Mouse (Mus musculus): ENCODE data around the gene Vmn1r7.
"Not testable (repeated sequence)": the region's sequence is repeated elsewhere in the genome, so short reads cannot be mapped to it uniquely, and the experiment has no call there.

Gene Vmn1r7

DNA sequence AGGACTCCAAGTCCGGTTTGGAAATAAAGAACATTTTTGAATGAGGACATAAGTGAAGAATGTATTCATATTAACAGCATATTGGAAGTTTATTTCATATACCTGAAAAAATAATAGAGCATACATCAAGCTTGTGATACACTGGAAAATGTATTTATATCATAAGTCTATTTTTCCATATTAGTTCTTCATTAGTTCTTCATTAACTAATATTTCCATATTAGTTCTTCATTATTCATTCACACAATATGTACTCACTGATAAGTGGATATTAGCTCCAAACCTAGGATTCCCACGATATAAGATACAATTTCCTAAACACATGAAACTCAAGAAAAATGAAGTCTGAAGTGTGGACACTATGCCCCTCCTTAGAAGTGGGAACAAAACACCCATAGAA, at the start of gene Vmn1r7:
Vmn1r7 (minus strand) TSS at position 101 of the 400 bp plus-strand sequence.
- not testable (repeated sequence) for DNase-seq (ENCODE audit: low read depth in 1 of 2, low spot score in 2 of 2)

DNA sequence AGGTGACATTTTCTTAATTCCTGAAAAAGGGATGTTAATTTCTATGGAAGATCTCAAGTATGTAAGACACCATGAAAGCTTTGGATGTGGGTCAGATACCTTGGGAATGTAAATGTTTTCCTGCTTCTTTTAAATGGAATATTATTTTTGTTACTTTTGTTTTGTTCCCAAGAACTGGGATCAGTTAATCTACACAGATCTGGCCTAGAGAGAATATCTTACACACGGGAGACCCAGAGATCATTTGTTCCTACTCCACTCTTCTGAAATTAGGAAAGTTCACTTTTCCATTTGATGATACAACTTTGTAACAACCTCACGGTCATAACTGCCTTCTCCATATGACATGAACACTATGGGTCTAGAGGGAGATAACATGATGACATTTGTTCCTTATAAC, 41.4 kb upstream of the Vmn1r7 start, which contains the start of gene Vmn1r9:
Vmn1r9 (plus strand) TSS at position 301 of the 400 bp plus-strand sequence.
- DNase-seq (ENCODE audit: low read depth in 1 of 2, low spot score in 2 of 2) = no peak

DNA sequence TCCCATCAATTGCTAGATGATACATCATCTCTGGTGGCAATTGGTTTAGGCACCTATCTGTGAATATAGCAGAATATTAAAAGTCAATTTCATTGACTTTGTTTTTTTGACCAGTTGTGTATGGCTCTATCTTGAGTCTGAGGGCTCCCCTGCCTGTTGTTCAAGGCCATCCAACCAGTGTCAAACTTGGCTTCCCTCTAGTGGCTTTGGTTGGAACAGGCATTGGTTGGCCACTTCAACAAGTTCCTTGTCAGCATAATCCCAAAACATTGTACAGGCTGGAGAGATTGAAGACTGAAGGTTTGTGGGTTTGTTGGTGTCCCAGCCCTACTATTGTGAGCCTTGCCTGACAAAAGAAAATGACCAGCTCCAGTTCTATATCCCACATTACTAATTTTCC, 38.6 kb upstream of the Vmn1r7 start:
- no peak for DNase-seq (ENCODE audit: low read depth in 1 of 2, low spot score in 2 of 2)

DNA sequence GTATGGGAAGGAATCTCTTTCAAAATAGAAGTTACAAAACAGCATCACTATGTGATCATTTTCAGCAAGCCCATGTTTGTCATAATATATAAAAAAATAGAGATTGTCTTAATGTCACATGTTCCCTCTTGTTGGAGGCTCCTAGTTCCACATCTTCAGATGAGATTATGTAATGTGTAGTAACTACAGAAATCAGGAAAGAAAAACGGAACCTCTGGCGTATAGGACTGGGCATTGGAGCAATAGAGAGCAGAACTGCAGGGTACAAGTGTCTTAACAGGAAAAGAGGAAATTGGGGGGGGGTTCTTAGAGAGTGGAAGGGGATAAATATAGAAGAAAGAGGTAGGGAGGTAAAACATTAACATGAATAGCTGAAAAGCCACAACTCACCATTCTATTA, 9.6 kb upstream of the Vmn1r7 start:
- no peak for DNase-seq (ENCODE audit: low read depth in 1 of 2, low spot score in 2 of 2)

DNA sequence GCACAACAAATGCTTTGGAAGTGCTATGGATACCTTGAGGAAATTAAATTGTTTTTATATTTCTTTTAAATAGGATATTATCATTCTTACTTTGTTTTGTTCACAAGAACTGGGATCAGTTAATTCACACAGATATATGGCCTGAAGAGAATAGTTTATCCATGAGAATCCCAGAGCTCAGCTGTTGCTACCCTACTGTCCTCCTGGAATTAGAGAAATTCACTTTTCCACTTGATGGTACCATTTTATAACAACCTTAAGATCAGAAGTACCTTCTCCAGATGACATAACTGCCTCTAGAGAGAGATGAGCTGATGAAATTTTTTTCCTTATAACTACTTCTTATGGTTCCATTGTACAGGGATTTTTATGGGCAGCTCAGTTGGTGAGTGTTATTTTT, 6.9 kb upstream of the Vmn1r7 start, which contains the start of gene Vmn1r8:
Vmn1r8 (plus strand) TSS at position 301 of the 400 bp plus-strand sequence.
- DNase-seq (ENCODE audit: low read depth in 1 of 2, low spot score in 2 of 2) = no peak

DNA sequence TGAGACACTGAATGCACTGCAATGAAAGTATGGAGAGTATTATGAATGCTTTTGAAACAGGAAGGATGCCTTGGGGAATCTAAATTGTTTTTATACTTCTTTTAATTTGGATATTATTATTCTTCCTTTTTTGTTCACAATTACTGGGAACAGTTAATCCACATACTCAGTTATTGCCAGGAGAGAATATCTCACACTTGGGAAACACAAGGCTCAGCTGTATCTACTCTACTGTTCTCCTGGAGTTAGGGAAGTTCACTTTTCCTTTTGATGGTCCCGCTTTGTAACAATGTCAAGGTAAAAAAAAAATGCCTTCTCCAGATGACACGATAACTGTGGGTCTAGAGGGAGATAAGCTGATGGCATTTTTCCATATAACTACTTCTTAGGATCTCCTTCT, 28.2 kb downstream of the Vmn1r7 start, which contains the start of gene Vmn1r6:
Vmn1r6 (plus strand) TSS at position 301 of the 400 bp plus-strand sequence.
- DNase-seq (ENCODE audit: low read depth in 1 of 2, low spot score in 2 of 2) = no peak

Data from monocyte, adult 2 months (primary cell).